Mouse (Mus musculus) neural tube, embryonic 15.5 days (tissue): Measurements from ENCODE around the gene Tnp1. TPM values are rescaled to one million over a fixed set of nuclear protein-coding genes. Genes with fewer than 3 reads are reported as not detected.
A peak's percentile ranks its signal among the peaks of the same experiment; 100 is the strongest.

ENCODE experiments used
- ATAC-seq: fragments of 200-750 bp; cut with Nextera tagmentation; 2 replicates; pipeline ENCODE4 v1.8.0; 2017; ENCODE audit warnings: mild to moderate bottlenecking, moderate TSS enrichment, moderate library complexity; ENCODE audit not compliant: low FRiP score
- H3K27ac ChIP-seq: fragments of 300-500 bp; sonication (generic); replicated peaks from 2 replicates; pipeline ENCODE4 v1.5.1; 2015; ENCODE audit warnings: mild to moderate bottlenecking, inconsistent platforms
- H3K27me3 ChIP-seq: fragments of 300-500 bp; sonication (generic); replicated peaks from 2 replicates; pipeline ENCODE4 v1.6.1; 2015; ENCODE audit warnings: inconsistent platforms
- H3K36me3 ChIP-seq: fragments of 300-500 bp; sonication (generic); 2 replicates; pipeline ENCODE4 v1.6.1; 2015; ENCODE audit warnings: inconsistent platforms
- H3K4me1 ChIP-seq: fragments of 300-500 bp; sonication (generic); 2 replicates; pipeline ENCODE4 v1.6.1; 2015; ENCODE audit warnings: inconsistent platforms
- H3K4me2 ChIP-seq: fragments of 300-500 bp; sonication (generic); 2 replicates; pipeline ENCODE4 v1.6.1; 2015; ENCODE audit warnings: inconsistent platforms, mild to moderate bottlenecking, moderate library complexity
- H3K4me3 ChIP-seq: fragments of 300-500 bp; sonication (generic); replicated peaks from 2 replicates; pipeline ENCODE4 v1.5.1; 2015; ENCODE audit warnings: mild to moderate bottlenecking, inconsistent platforms
- H3K9ac ChIP-seq: fragments of 300-500 bp; sonication (generic); replicated peaks from 2 replicates; pipeline ENCODE4 v1.6.1; 2015; ENCODE audit warnings: mild to moderate bottlenecking, inconsistent platforms
- H3K9me3 ChIP-seq: fragments of 300-500 bp; sonication (generic); replicated peaks from 2 replicates; pipeline ENCODE4 v1.6.1; 2016; ENCODE audit warnings: inconsistent platforms
- WGBS: fragments of 180-500 bp; shearing (Covaris S2); methylation state at CpG from one replicate; pipeline ENCODE4 v1.1.7; 2015; ENCODE audit warnings: mixed read lengths; 5-methylcytosine and 5-hydroxymethylcytosine counted together
- polyA plus RNA-seq: library from polyadenylated mRNA; unstranded; fragments of >200 nt; fragmentation: Nextera tagmentation; extraction: Ambion mirVana; gene quantifications from 2 replicates; pipeline ENCODE4 v1.2.1, GENCODE M21; 2015

Gene Tnp1
- polyA plus RNA-seq: not detected in 2 replicates

GRCm38 (mm10) chr1:73015731-73016130, at the start of gene Tnp1:
Tnp1 (minus strand) TSS chr1:73015909.
- no peaks in the 10 kb centered on the region for H3K9me3 ChIP-seq
- H3K4me2 ChIP-seq: no peak within 1 kb of the TSS
- H3K4me3 ChIP-seq: no peak within 1 kb of the TSS
- H3K27me3 ChIP-seq: no peaks in the 10 kb centered on the region
- 93% methylated on average over 12 of the region's 12 CpGs for WGBS
- H3K36me3 ChIP-seq: no peaks in the 10 kb centered on the region
- H3K9ac ChIP-seq: no peak within 1 kb of the TSS
- no peak within 1 kb of the TSS for H3K27ac ChIP-seq
- no peaks in the 10 kb centered on the region for H3K4me1 ChIP-seq
- ATAC-seq: no peak

- H3K36me3 ChIP-seq: no peaks in the 10 kb centered on the region
- no peak for ATAC-seq
- 65% methylated on average over 3 of the region's 3 CpGs for WGBS
These were observed 48.6 kb upstream of the Tnp1 start for GRCm38 (mm10) chr1:73064336-73064735.

GRCm38 (mm10) chr1:73061491-73062233, 46.0 kb upstream of the Tnp1 start:
- Histone ChIP-seq H3K9ac (no peak overlapping the region), H3K9me3 (no peaks in the 10 kb centered on the region), H3K4me2 (no peak overlapping the region), H3K27ac (no peak overlapping the region), H3K4me1 (no peaks in the 10 kb centered on the region), H3K4me3 (no peak overlapping the region), H3K36me3 (no peaks in the 10 kb centered on the region), H3K27me3 (no peaks in the 10 kb centered on the region)
- no peak for ATAC-seq
- WGBS: 72% methylated on average over 7 of the region's 7 CpGs

More at GRCm38 (mm10) chr1:73064336-73064735, 48.6 kb upstream of the Tnp1 start:
- Histone ChIP-seq H3K9me3 (no peaks in the 10 kb centered on the region), H3K9ac (no peak overlapping the region), H3K27me3 (no peaks in the 10 kb centered on the region), H3K4me1 (no peaks in the 10 kb centered on the region), H3K4me3 (no peak overlapping the region), H3K27ac (no peak overlapping the region), H3K4me2 (no peak overlapping the region)

GRCm38 (mm10) chr1:73060271-73060670, 44.6 kb upstream of the Tnp1 start:
- no peak for ATAC-seq
- no peaks in the 10 kb centered on the region for H3K4me1 ChIP-seq
- H3K27ac ChIP-seq: no peak overlapping the region
- H3K9ac ChIP-seq: no peak overlapping the region
- H3K9me3 ChIP-seq: no peaks in the 10 kb centered on the region
- no peak overlapping the region for H3K4me2 ChIP-seq
- WGBS: 13% methylated on average over 3 of the region's 3 CpGs
- H3K4me3 ChIP-seq: no peak overlapping the region
- no peaks in the 10 kb centered on the region for H3K27me3 ChIP-seq
- H3K36me3 ChIP-seq: no peaks in the 10 kb centered on the region

- H3K4me3 ChIP-seq: no peak overlapping the region
- H3K27me3 ChIP-seq: no peaks in the 10 kb centered on the region
- H3K27ac ChIP-seq: no peak overlapping the region
- H3K36me3 ChIP-seq: no peaks in the 10 kb centered on the region
- no peaks in the 10 kb centered on the region for H3K9me3 ChIP-seq
- no peak overlapping the region for H3K4me2 ChIP-seq
- no peak for ATAC-seq
- 94% methylated on average over 3 of the region's 3 CpGs for WGBS
- peaks cover 10% of the 10 kb centered on the region for H3K4me1 ChIP-seq
- H3K9ac ChIP-seq: no peak overlapping the region
These were observed 40.7 kb upstream of the Tnp1 start for GRCm38 (mm10) chr1:73056266-73057001.

- H3K9ac ChIP-seq: no peak overlapping the region
- H3K27me3 ChIP-seq: no peaks in the 10 kb centered on the region
- no peak overlapping the region for H3K4me3 ChIP-seq
- no peak for ATAC-seq
- no peaks in the 10 kb centered on the region for H3K36me3 ChIP-seq
- H3K27ac ChIP-seq: no peak overlapping the region
- no peaks in the 10 kb centered on the region for H3K9me3 ChIP-seq
- no peak overlapping the region for H3K4me2 ChIP-seq
- peaks cover 10% of the 10 kb centered on the region for H3K4me1 ChIP-seq
- 53% methylated on average over 3 of the region's 3 CpGs for whole genome bisulfite sequencing
These were observed 40.1 kb upstream of the Tnp1 start for GRCm38 (mm10) chr1:73055820-73056219.

- Histone ChIP-seq H3K4me3 (no peak overlapping the region), H3K36me3 (no peaks in the 10 kb centered on the region), H3K9me3 (no peaks in the 10 kb centered on the region), H3K27ac (no peak overlapping the region), H3K27me3 (no peaks in the 10 kb centered on the region), H3K4me2 (no peak overlapping the region), H3K9ac (no peak overlapping the region), H3K4me1 (peaks cover 10% of the 10 kb centered on the region)
- no peak for ATAC-seq
- 53% methylated on average over 6 of the region's 6 CpGs for WGBS
These were observed 39.5 kb upstream of the Tnp1 start for GRCm38 (mm10) chr1:73055206-73055605.

- ATAC-seq: peak; percentile 55; the same call in 1 of the 2 replicates
- Histone ChIP-seq H3K27me3 (no peaks in the 10 kb centered on the region), H3K36me3 (no peaks in the 10 kb centered on the region), H3K27ac (peak overlapping the region; percentile 38; the same call in 1 of the 2 replicates), H3K9ac (no peak overlapping the region), H3K4me3 (no peak overlapping the region), H3K4me2 (no peak overlapping the region), H3K9me3 (no peaks in the 10 kb centered on the region), H3K4me1 (peaks cover 10% of the 10 kb centered on the region)
- 19% methylated on average over 9 of the region's 9 CpGs for WGBS
These were observed 38.0 kb upstream of the Tnp1 start for GRCm38 (mm10) chr1:73053545-73054326.

GRCm38 (mm10) chr1:73046896-73047672, 31.4 kb upstream of the Tnp1 start:
- no peak overlapping the region for H3K9ac ChIP-seq
- no peak overlapping the region for H3K4me3 ChIP-seq
- H3K9me3 ChIP-seq: no peaks in the 10 kb centered on the region
- 92% methylated on average over 5 of the region's 6 CpGs for WGBS
- no peaks in the 10 kb centered on the region for H3K36me3 ChIP-seq
- H3K4me1 ChIP-seq: peaks cover 7% of the 10 kb centered on the region; the same call in 1 of the 2 replicates
- H3K4me2 ChIP-seq: no peak overlapping the region
- H3K27ac ChIP-seq: no peak overlapping the region
- H3K27me3 ChIP-seq: no peaks in the 10 kb centered on the region
- ATAC-seq: no peak

- Histone ChIP-seq H3K9me3 (no peaks in the 10 kb centered on the region), H3K4me2 (no peak overlapping the region), H3K27me3 (no peaks in the 10 kb centered on the region), H3K9ac (no peak overlapping the region), H3K27ac (no peak overlapping the region), H3K36me3 (no peaks in the 10 kb centered on the region), H3K4me1 (peaks cover 7% of the 10 kb centered on the region; the same call in 1 of the 2 replicates), H3K4me3 (no peak overlapping the region)
- WGBS: 21% methylated on average over 9 of the region's 9 CpGs
- ATAC-seq: no peak
These were observed 30.4 kb upstream of the Tnp1 start for GRCm38 (mm10) chr1:73045948-73046685.
